Mouse (Mus musculus) lung, postnatal 25 days (tissue): ENCODE data around the gene Ttc7b.

Experiments used
- DNase-seq: peaks from one replicate; pipeline ENCODE4 v3.0.0; 2022; ENCODE audit warnings: low spot score

Ttc7b gene

DNA sequence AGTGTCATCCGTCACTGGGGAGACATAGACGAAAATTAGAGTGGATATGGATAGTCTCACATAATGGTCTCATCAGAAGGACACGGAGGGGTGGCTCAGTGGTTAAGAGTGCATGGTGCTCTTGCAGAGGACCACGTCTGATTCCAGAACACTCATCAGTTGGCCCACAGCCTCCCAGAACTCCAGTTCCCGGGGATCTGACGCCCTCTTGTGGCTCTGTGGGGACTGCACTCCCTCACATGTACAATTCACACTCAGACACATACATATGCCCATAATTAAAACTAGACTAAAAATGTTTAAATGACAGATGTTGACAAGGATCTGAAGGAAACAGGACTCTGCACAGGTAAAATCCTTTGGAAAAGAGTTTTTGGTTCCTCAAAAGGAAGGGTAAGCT, 34.4 kb downstream of the Ttc7b start:
- DNase-seq, result no peak

DNA sequence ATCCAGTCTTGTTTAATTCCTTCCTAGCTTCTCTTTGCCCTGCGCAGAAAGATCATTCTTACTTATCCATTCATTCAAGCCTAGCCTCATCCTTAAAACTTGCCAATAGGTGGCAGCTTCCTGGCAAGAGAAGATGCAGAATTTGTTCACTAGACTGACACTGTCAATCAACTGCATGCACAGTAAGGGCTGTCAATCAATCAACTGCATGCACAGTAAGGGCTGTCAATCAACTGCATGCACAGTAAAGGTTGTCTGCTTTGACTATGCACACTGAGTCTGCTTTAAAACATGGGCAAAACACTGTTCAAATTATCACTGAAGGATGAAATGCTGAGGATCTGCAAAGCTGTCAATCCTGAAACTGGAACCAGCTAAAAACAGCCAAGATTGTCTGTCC, 37.6 kb downstream of the Ttc7b start:
- no peak for DNase-seq

DNA sequence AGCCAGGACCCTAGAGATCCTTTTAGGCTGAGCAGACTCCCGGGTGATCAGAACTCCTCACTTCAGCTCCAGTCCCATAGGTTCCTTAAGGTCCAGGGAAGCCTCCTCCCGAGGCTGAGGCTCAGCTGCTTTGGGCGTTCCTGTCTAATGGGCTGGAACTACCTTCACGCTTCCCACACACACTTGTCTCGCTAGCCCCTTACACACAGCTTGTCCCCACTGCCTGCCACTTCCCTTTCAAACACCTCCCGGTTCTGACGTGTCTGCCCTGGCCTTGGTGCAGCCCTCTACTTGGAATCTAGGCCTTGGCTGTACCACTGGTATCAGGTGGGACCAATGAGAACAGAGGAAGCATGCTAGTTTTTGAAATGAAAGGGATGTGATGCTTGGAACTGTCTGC, 38.4 kb downstream of the Ttc7b start:
- DNase-seq, result no peak

- no peak for DNase-seq
Observed at GRCm38 (mm10) chr12:100481443-100482026, 39.1 kb downstream of the Ttc7b start.

DNA sequence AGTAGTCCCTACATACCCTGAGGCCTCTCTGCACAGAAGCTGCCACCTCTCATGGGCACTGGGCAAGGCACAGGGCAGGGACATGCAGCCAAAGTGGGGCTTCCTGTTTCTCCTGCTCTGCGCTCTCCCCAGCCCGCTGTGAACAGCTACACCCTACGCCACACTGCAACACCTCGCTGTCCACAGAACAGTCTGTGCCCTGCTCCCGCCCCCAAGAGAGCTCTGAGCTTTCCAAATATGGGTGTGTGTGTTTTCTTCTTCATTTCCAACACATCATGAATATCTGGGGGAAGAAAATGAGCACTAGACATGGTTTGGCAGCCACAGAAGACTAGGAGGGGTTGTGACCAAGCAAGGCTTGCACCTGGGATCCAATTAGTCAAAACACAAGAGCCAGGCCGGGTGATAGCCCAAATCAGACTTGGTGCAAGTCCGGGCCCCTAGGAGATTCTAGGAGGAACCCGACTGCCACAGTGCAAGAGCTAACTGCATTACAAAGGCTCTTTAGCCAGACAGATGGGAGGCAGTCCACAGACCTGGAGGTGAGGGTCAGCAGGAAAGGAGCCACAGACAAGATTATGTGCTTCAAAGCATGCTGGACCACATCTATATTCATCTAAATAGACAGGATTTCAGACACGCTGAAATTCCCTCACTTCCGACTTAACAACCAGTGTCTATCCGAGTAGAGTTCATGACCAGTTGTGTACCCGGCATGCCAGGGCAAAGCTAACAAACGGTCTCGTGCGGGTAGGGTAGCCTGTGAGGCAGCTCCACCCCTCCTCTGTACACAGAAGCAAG, 39.8 kb downstream of the Ttc7b start:
- DNase-seq, result peak; percentile 47

- DNase-seq, result peak; percentile 53
Observed at GRCm38 (mm10) chr12:100479892-100480621, 40.6 kb downstream of the Ttc7b start.

GRCm38 (mm10) chr12:100479270-100479869, 41.3 kb downstream of the Ttc7b start:
- DNase-seq, result no peak

GRCm38 (mm10) chr12:100478615-100479014, 42.0 kb downstream of the Ttc7b start:
- no peak for DNase-seq

GRCm38 (mm10) chr12:100478151-100478550, 42.5 kb downstream of the Ttc7b start:
- DNase-seq, result no peak

DNA sequence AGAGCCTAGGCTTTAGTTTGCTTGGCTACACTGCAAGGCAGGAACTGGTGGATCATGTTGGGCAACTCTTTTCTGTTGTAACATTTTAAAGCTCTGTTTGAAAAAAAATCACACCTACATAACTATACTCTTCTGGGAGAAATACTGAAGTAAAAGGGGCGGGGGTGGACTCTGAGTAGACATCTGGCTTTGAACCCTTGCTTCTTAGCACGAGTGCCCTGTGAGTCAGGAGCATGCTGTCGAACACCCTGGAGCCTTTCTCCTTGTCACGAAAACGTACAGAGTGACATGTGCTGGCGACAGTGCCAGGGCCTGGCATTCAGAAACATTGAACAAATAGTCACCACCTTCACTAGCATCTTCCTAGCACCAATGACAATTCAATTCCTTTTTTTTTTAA, 43.2 kb downstream of the Ttc7b start:
- no peak for DNase-seq

- DNase-seq, result no peak
Observed at GRCm38 (mm10) chr12:100476351-100476750, 44.3 kb downstream of the Ttc7b start.

GRCm38 (mm10) chr12:100475489-100475888, 45.1 kb downstream of the Ttc7b start:
- peak; percentile 34 for DNase-seq

GRCm38 (mm10) chr12:100474661-100475321, 45.8 kb downstream of the Ttc7b start:
- DNase-seq, result no peak

- DNase-seq, result no peak
Observed at GRCm38 (mm10) chr12:100470295-100470694, 50.3 kb downstream of the Ttc7b start.

- no peak for DNase-seq
Observed at GRCm38 (mm10) chr12:100469503-100470293, 50.9 kb downstream of the Ttc7b start.

GRCm38 (mm10) chr12:100465101-100465715, 55.4 kb downstream of the Ttc7b start:
- no peak for DNase-seq

DNA sequence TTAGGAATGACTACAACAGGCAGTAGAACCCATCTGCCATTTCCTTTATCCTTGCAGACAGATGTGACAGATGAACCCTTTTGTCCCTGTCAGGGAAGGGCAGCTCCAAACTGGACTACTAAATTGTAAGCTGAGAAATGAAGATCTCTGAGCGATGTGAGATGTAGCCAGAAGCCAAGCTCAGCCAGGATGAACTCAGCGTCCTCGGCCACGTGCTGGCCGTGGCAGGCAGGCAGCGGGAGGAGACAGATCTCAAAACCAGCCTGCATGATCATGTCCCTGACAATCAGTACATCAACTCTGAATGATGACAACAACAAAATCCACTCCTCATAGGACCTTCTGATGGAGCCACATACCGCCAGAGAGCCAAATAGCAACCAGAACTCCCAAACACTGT, 62.9 kb downstream of the Ttc7b start:
- no peak for DNase-seq

GRCm38 (mm10) chr12:100456257-100456975, 64.2 kb downstream of the Ttc7b start:
- no peak for DNase-seq

DNA sequence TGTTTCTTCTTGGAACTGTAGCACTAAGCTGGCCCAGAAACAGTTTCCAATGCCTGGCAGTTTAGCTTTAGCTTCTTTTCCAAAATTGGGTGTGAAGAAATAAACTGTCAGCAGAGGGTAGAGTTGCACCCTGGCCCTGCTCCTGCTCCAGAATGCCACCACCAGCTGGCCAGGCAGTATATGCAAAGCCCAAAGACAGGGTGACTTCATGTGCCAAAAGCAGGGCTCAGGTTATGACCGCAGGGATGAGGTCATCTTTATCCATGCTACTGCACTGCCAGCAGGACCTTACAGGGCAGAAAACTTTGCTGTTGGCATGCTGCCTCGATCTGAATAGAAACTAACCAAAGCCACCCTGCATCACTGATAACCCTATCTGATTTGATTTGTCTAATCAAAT, 65.2 kb downstream of the Ttc7b start:
- peak; percentile 29 for DNase-seq

DNA sequence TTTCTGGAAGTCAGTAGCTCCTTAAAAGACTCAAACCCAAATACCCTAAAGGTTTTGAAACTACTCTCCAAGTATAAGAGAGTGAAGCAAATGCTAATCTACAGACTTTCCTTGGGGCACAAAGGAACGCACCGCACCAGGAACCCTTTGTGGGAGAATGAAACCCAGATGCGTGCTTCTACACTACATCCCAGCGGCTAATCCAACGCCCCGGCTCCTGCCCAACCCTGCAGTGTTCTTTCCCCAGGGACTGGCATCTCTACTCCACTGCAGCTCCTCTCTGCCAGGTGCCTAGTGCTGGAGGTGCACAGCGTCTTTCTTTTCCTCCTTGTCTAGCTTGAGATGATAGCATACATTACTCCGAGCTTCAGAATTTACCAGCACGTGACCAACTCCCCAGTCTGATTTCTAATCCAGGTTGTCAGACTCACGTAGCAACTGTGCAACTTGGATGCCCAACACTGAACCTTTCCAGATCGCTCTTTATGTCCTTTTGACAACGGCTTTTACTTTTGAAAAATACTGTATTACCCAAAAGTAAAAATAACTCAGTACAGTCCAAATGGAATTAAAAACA, 72.8 kb downstream of the Ttc7b start:
- DNase-seq, result no peak
